Mouse (Mus musculus) hindbrain, embryonic 12.5 days (tissue): ENCODE data around the gene Hps6. TPM values are rescaled to one million over a fixed set of nuclear protein-coding genes. Genes with fewer than 3 reads are reported as not detected.
"Not testable (repeated sequence)": the region's sequence is repeated elsewhere in the genome, so short reads cannot be mapped to it uniquely, and the experiment has no call there.

Experiments used
- ATAC-seq: fragments of 200-750 bp; cut with Nextera tagmentation; 2 replicates; pipeline ENCODE4 v1.8.0; 2017; ENCODE audit warnings: moderate TSS enrichment; ENCODE audit not compliant: low FRiP score
- H3K27ac ChIP-seq: fragments of 300-500 bp; sonication (generic); 2 replicates; pipeline ENCODE4 v1.5.1; 2016; ENCODE audit warnings: mild to moderate bottlenecking
- H3K27me3 ChIP-seq: fragments of 300-500 bp; sonication (generic); 2 replicates; pipeline ENCODE4 v1.6.1; 2016; ENCODE audit warnings: mild to moderate bottlenecking
- H3K36me3 ChIP-seq: fragments of 300-500 bp; sonication (generic); 2 replicates; pipeline ENCODE4 v1.6.1; 2016; ENCODE audit warnings: mild to moderate bottlenecking
- H3K4me1 ChIP-seq: fragments of 300-500 bp; sonication (generic); 2 replicates; pipeline ENCODE4 v1.6.1; 2016
- H3K4me2 ChIP-seq: fragments of 300-500 bp; sonication (generic); replicated peaks from 2 replicates; pipeline ENCODE4 v1.6.1; 2016; ENCODE audit warnings: mild to moderate bottlenecking
- H3K4me3 ChIP-seq: fragments of 300-500 bp; sonication (generic); 2 replicates; pipeline ENCODE4 v1.5.1; 2016; ENCODE audit warnings: mild to moderate bottlenecking
- H3K9ac ChIP-seq: fragments of 300-500 bp; sonication (generic); 2 replicates; pipeline ENCODE4 v1.6.1; 2016; ENCODE audit warnings: mild to moderate bottlenecking, moderate library complexity
- H3K9me3 ChIP-seq: fragments of 300-500 bp; sonication (generic); replicated peaks from 2 replicates; pipeline ENCODE4 v1.6.1; 2016; ENCODE audit warnings: mild to moderate bottlenecking
- WGBS: fragments of 180-500 bp; shearing (Covaris S2); methylation state at CpG from one replicate; pipeline ENCODE4 v1.1.7; 2016; 5-methylcytosine and 5-hydroxymethylcytosine counted together
- polyA plus RNA-seq: library from polyadenylated mRNA; unstranded; fragments of >200 nt; fragmentation: Nextera tagmentation; extraction: Ambion mirVana; gene quantifications from 2 replicates; pipeline ENCODE4 v1.2.1, GENCODE M21; 2016

Gene Hps6
- polyA plus RNA-seq, result 4.8 and 5.1 TPM in 2 replicates

DNA sequence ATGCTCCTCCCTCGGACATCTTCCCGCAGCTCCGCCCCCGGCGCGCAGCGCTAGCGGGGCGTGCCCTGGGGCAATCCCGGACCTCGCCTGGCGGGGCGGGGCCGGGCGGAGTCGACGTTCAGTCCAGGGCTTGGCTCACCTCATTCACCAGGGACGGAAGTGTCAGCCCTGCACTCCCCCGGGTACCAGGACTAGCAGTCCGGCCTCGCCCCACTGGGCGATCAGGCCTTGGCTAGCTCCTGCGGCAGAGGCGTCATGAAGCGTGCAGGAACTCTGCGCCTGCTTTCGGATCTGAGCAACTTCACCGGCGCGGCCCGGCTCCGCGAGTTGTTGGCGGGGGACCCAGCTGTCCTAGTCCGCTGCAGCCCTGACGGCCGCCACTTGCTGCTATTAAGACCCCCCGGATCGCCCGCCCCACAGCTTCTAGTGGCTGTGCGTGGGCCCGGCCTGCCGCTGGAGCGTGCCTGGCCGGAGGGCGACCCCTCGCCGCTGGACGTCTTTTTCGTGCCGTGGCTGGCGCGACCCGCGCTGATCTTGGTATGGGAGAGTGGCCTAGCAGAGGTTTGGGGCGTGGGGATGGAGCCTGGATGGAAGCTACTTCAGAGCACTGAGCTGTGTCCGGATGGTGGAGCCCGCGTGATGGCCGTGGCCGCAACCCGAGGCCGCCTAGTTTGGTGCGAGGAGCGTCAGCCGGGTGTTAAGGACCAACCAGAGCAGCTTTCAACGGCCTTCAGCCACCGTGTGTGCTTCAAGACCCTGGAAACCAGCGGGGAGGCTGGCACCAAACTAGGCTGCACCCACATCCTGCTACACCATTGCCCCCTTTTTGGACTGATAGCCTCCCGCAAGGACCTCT lies at the start of gene Hps6:
Gene Hps6 (plus strand): TSS at position 138 of the 856 bp plus-strand sequence.
- no peak within 1 kb of the TSS for H3K27ac ChIP-seq
- peak within 1 kb of the TSS; percentile 99 for H3K4me2 ChIP-seq
- H3K4me3 ChIP-seq, result peak within 1 kb of the TSS; percentile 54
- H3K9ac ChIP-seq, result peak within 1 kb of the TSS; percentile 75
- no peaks in the 10 kb centered on the region for H3K36me3 ChIP-seq
- 2% methylated on average over 70 of the region's 70 CpGs for WGBS
- H3K27me3 ChIP-seq, result peaks cover 21% of the 10 kb centered on the region
- H3K9me3 ChIP-seq, result no peaks in the 10 kb centered on the region
- peak; percentile 63 for ATAC-seq
- H3K4me1 ChIP-seq, result peaks cover 19% of the 10 kb centered on the region

DNA sequence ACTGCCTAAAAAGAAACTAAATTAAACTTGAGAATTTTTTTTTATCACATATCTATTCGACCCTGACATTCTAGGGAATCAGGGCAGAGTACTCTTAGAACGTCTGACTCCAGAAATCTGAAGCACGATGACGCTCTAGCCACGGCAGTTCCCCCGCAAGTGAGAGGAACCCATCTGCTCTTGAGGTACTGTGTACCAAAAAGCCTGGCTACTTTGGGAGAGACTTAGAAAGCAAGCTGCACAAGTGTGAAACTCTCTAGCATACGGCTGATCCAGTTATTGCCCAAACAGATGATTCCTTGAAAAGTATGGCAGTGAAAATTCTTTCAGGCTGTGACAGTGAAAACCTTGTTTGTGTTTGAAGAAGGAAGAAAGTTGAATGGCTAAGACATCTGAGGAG lies 46.6 kb upstream of the Hps6 start:
- H3K4me3 ChIP-seq, result no peak overlapping the region
- H3K36me3 ChIP-seq, result peaks cover 21% of the 10 kb centered on the region
- H3K4me1 ChIP-seq, result 0 out of 2 replicates have a peak, but pooled peaks cover 3% of the 10 kb centered on the region
- H3K9me3 ChIP-seq, result no peaks in the 10 kb centered on the region
- WGBS, result 93% methylated on average over 7 of the region's 7 CpGs
- no peaks in the 10 kb centered on the region for H3K27me3 ChIP-seq
- H3K27ac ChIP-seq, result no peak overlapping the region
- no peak for ATAC-seq
- no peak overlapping the region for H3K4me2 ChIP-seq
- no peak overlapping the region for H3K9ac ChIP-seq

DNA sequence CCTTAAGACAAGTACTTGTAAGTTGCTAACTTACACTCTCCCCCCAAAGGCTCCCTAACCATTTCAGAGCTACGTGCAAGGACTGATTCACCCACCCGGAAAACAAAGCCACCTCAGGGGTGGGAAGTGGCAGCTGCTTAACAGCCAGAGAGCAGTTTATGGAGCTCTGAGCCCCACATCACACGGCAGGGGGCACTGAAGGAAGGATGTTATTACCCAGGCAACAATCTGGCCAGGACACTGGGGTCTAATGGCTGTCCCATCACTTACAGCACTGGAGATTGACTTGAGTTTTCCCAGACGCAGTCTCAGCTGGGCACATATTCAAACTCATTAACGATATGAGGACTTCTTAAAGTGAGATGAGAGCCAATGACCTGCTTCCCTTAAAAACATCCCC lies 42.5 kb upstream of the Hps6 start:
- Histone ChIP-seq H3K27me3 (no peaks in the 10 kb centered on the region), H3K36me3 (peaks cover 31% of the 10 kb centered on the region), H3K4me3 (no peak overlapping the region), H3K9me3 (no peaks in the 10 kb centered on the region), H3K9ac (no peak overlapping the region), H3K27ac (no peak overlapping the region), H3K4me1 (0 out of 2 replicates have a peak, but pooled peaks cover 3% of the 10 kb centered on the region), H3K4me2 (no peak overlapping the region)
- WGBS, result 30% methylated on average over 5 of the region's 5 CpGs
- ATAC-seq, result no peak

DNA sequence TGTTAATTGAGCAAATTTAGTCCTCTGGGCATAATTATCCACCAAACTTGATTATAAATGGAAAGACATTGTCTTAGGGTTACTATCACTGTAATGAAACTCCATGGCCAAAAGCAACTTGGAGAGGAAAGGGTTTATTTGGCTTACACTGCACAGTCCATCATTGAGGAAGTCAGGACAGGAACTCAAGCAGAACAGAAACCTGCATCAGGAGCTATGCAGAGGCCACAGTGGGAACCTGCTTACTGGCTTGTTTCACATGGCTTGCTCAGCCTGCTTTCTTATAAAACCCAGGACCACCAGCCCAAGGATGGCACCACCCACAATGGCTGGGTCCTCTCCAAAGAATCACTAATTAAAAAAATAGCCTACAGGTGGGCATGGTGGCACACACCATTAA lies 18.9 kb upstream of the Hps6 start:
- Histone ChIP-seq H3K4me3 (no peak overlapping the region), H3K36me3 (no peaks in the 10 kb centered on the region), H3K4me2 (no peak overlapping the region), H3K27ac (no peak overlapping the region), H3K9me3 (no peaks in the 10 kb centered on the region), H3K9ac (no peak overlapping the region), H3K27me3 (no peaks in the 10 kb centered on the region), H3K4me1 (no peaks in the 10 kb centered on the region)
- no peak for ATAC-seq

DNA sequence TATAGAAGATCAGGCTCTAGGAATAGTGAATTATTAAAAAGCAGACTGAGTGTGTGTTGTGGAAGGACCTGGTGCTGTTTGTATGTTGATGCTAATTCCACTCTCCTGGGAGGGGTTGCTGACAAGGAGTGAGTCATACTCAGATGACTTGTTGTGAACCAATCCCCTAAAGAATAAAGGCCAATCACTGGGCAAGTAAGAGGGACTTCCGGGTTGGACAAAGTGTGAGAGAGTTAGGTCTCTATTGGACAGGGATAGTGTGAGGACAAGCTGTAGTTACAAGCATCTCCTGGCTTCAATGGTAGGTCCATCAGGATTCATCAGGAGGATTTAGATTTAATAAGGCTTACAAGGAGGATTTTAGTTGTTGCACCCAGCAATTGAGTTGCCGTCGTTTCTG lies 15.1 kb upstream of the Hps6 start:
- Histone ChIP-seq H3K36me3 (no peaks in the 10 kb centered on the region), H3K9me3 (no peaks in the 10 kb centered on the region), H3K27ac (no peak overlapping the region), H3K4me3 (no peak overlapping the region), H3K27me3 (no peaks in the 10 kb centered on the region), H3K4me2 (no peak overlapping the region), H3K9ac (no peak overlapping the region), H3K4me1 (no peaks in the 10 kb centered on the region)
- WGBS, result 98% methylated on average over 3 of the region's 3 CpGs
- ATAC-seq, result no peak

GRCm38 (mm10) chr19:45991171-45991570 lies 12.1 kb upstream of the Hps6 start:
- no peak for ATAC-seq

GRCm38 (mm10) chr19:45993441-45993840 lies 9.9 kb upstream of the Hps6 start:
- H3K4me3 ChIP-seq, H3K27me3 ChIP-seq, H3K4me1 ChIP-seq, H3K27ac ChIP-seq, H3K4me2 ChIP-seq, ATAC-seq, H3K9ac ChIP-seq, H3K36me3 ChIP-seq: not testable (repeated sequence)
- peaks cover 11% of the 10 kb centered on the region; the same call in 1 of the 2 replicates for H3K9me3 ChIP-seq
- 87% methylated on average over 6 of the region's 6 CpGs for WGBS

More at GRCm38 (mm10) chr19:45991171-45991570, 12.1 kb upstream of the Hps6 start:
- no peak overlapping the region for H3K4me3 ChIP-seq
- no peak overlapping the region for H3K27ac ChIP-seq
- H3K9me3 ChIP-seq, result peaks cover 11% of the 10 kb centered on the region; the same call in 1 of the 2 replicates
- 95% methylated on average over 3 of the region's 3 CpGs for WGBS
- H3K36me3 ChIP-seq, result peaks cover 4% of the 10 kb centered on the region; the same call in 1 of the 2 replicates
- H3K9ac ChIP-seq, result no peak overlapping the region
- no peaks in the 10 kb centered on the region for H3K4me1 ChIP-seq
- no peak overlapping the region for H3K4me2 ChIP-seq
- no peaks in the 10 kb centered on the region for H3K27me3 ChIP-seq

DNA sequence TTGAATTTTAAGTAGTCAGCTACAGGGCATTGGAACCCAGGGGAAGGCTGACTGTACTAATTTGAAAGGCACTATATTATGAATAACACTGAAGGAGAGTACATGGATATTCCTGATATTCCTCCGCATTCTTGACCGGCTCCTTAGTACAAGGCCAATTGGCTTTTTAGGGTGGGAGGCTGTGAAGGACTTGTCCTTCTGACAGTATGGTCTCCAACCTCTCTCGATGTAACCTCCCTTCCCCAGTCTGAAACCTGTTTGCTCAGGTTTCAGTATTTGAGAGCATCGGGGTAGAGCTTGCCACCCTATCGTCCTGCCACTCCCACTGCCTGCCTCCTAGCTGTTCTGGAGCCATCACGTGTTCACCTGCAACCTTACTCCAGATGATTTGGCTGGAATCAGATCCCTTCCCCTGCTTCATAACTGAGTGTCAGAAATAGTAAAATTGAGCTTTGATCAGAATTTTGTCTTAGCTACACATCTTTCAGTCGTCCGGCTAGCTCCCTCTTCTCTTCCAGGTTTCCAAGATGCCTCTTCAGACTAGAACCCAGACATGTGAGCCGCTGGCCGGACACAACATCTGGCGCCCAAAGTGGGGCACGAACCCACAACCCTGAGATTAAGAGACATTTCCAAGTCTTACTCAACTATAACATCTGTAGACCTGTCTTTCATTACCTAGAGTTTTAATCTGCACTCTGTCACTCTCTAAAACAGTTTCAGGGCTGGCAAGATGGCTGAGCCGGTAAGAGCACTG lies 9.1 kb upstream of the Hps6 start:
- Histone ChIP-seq H3K4me1 (peaks cover 3% of the 10 kb centered on the region; the same call in 1 of the 2 replicates), H3K9me3 (peaks cover 11% of the 10 kb centered on the region; the same call in 1 of the 2 replicates), H3K4me2 (no peak overlapping the region), H3K4me3 (no peak overlapping the region), H3K27ac (no peak overlapping the region), H3K9ac (no peak overlapping the region), H3K36me3 (peaks cover 4% of the 10 kb centered on the region; the same call in 1 of the 2 replicates), H3K27me3 (no peaks in the 10 kb centered on the region)
- ATAC-seq, result no peak
- 96% methylated on average over 13 of the region's 13 CpGs for WGBS

DNA sequence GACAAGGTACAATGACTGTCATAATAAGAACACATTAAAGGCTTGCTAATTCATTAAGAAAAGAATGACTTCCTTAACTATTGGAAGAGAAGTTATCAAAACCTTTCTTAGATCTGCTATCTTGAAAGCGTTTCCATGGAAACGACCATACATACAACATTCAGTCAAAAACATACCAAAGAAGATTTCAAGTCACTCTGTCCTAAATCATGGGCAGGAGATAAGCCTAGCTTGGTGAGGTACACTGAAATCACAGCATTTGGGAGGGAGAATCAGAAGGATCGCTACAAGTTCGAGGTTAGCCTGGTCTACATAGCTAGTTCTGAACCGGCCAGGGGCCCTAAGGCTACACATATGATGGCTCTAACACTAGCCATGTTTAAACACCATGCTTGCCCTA lies 5.9 kb upstream of the Hps6 start:
- WGBS, result 70% methylated on average over 5 of the region's 5 CpGs
- peaks cover 3% of the 10 kb centered on the region; the same call in 1 of the 2 replicates for H3K4me1 ChIP-seq
- H3K9me3 ChIP-seq, result peaks cover 11% of the 10 kb centered on the region; the same call in 1 of the 2 replicates
- H3K36me3 ChIP-seq, result peaks cover 4% of the 10 kb centered on the region; the same call in 1 of the 2 replicates
- peak overlapping the region; percentile 96; the same call in 1 of the 2 replicates for H3K27ac ChIP-seq
- peaks cover 4% of the 10 kb centered on the region; the same call in 1 of the 2 replicates for H3K27me3 ChIP-seq
- no peak for ATAC-seq
- peak overlapping the region; percentile 73 for H3K4me2 ChIP-seq
- peak overlapping the region; percentile 88 for H3K4me3 ChIP-seq
- H3K9ac ChIP-seq, result peak overlapping the region; percentile 80; the same call in 1 of the 2 replicates

GRCm38 (mm10) chr19:45997785-45998693 lies 5.3 kb upstream of the Hps6 start, which contains the start of gene Armh3:
Gene Armh3 (minus strand): TSS chr19:45998488.
- Histone ChIP-seq H3K9ac (peak within 1 kb of the TSS; percentile 80), H3K4me2 (peak within 1 kb of the TSS; percentile 73), H3K4me1 (peaks cover 5% of the 10 kb centered on the region), H3K4me3 (peak within 1 kb of the TSS; percentile 88), H3K36me3 (peaks cover 4% of the 10 kb centered on the region; the same call in 1 of the 2 replicates), H3K27me3 (peaks cover 6% of the 10 kb centered on the region), H3K9me3 (peaks cover 11% of the 10 kb centered on the region; the same call in 1 of the 2 replicates), H3K27ac (peak within 1 kb of the TSS; percentile 96)
- peak; percentile 94 for ATAC-seq
- WGBS, result 2% methylated on average over 67 of the region's 76 CpGs

GRCm38 (mm10) chr19:45998694-45999217 lies 4.6 kb upstream of the Hps6 start:
- Histone ChIP-seq H3K27ac (peak overlapping the region; percentile 96; the same call in 1 of the 2 replicates), H3K4me3 (peak overlapping the region; percentile 88), H3K4me2 (peak overlapping the region; percentile 73), H3K36me3 (peaks cover 4% of the 10 kb centered on the region; the same call in 1 of the 2 replicates), H3K9me3 (peaks cover 11% of the 10 kb centered on the region; the same call in 1 of the 2 replicates), H3K9ac (no peak overlapping the region; the same call in 1 of the 2 replicates), H3K27me3 (peaks cover 12% of the 10 kb centered on the region), H3K4me1 (peaks cover 12% of the 10 kb centered on the region)
- WGBS, result 15% methylated on average over 8 of the region's 8 CpGs
- ATAC-seq, result no peak; the same call in 1 of the 2 replicates
